Comparison of ENCODE assay signal across 24 mouse cellular contexts in the genomic region with DNA sequence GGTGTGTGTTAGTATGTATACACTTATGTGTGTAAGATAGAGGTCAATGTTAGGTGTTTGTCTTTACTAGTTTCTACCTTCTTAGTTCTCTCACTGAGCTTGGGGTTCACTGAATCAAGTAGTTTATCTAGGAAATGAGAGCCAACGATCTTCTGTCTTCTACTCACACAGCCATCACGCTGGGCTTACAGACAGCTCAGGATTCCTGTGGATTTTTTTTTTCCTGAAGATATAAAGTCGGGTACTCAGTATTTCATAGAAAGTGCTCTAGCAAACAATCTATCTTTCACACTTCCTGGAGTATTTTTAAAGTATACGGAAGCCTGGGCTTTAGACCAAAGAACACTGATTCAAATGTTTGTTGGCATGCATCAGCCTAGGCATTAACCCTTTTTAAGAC.
DNase-seq lines count a peak whose midpoint lies in the region; ATAC-seq and TF ChIP-seq lines count a peak whose summit lies in the region.
"Had no signal": no experiment of that assay in that cellular context is flagged by ENCODE, and none has a peak within 500 bp of the region (broad histone marks: within the 10 kb centered on the region; RNA-seq: fewer than 3 reads in every experiment).

No protein-coding gene starts in this region.

- peaks cover 8% of the 10 kb centered on the region for H3K4me1 ChIP-seq in heart, postnatal 0 days (ENCODE audit: control insufficient read depth, insufficient read depth)
- H3K4me1 ChIP-seq in lung, embryonic 16.5 days (replicated peaks; ENCODE audit: control insufficient read depth, insufficient read depth, low read length) = peaks cover 4% of the 10 kb centered on the region; the same call in 1 of the 2 replicates
- H3K4me1 ChIP-seq: forebrain, embryonic 12.5 days had no signal

- no peak overlapping the region for H3K4me2 ChIP-seq in heart, postnatal 0 days (ENCODE audit: low read depth, low read length)
- H3K4me2 ChIP-seq in lung, embryonic 16.5 days (ENCODE audit: low read depth, low read length) = no peak overlapping the region
- H3K4me2 ChIP-seq: forebrain, embryonic 12.5 days; heart, embryonic 12.5 days; hindbrain, embryonic 14.5 days had no signal

- intact Hi-C loops in heart, postnatal 25 days (cut with DNase I) = loop anchor here (10.0 kb wide), 1 partner anchor 133 kb away; no protein-coding TSS in a partner anchor
- intact Hi-C loops in left cerebral cortex, postnatal 4 days (cut with DNase I) = no loop called here

- WGBS in heart, postnatal 0 days = 30% methylated on average over 4 of the region's 4 CpGs
- WGBS in lung, embryonic 16.5 days = 14% methylated on average over 4 of the region's 4 CpGs

- peak; percentile 57 for ATAC-seq in frontal cortex, adult (ENCODE audit: low TSS enrichment)
- ATAC-seq in heart, postnatal 0 days (ENCODE audit: insufficient read depth, low read depth) = no peak
- peak; percentile 33; the same call in 1 of the 2 replicates for ATAC-seq in lung, embryonic 16.5 days (ENCODE audit: low read depth)
- ATAC-seq: CD4-positive, CD25-positive, alpha-beta regulatory T cell, adult 4 months; forebrain, embryonic 16.5 days; hindbrain, postnatal 0 days; inflammation-experienced regulatory T-cells, adult 6 months; intestine, embryonic 16.5 days had no signal

- no peak overlapping the region for H3K4me3 ChIP-seq in heart, postnatal 0 days (ENCODE audit: low read depth, low read length)
- H3K4me3 ChIP-seq in lung, embryonic 16.5 days (ENCODE audit: low read length) = no peak overlapping the region
- H3K4me3 ChIP-seq: forebrain, embryonic 12.5 days; heart, embryonic 12.5 days had no signal

- no peaks in the 10 kb centered on the region for H3K9me3 ChIP-seq in heart, postnatal 0 days (replicated peaks; ENCODE audit: control insufficient read depth, low read length)
- H3K9me3 ChIP-seq in lung, embryonic 16.5 days (ENCODE audit: control insufficient read depth, low read length) = no peaks in the 10 kb centered on the region
- H3K9me3 ChIP-seq: forebrain, embryonic 12.5 days; heart, embryonic 12.5 days had no signal

- no peak for TF ChIP-seq EP300 in heart, postnatal 0 days (IDR thresholded peaks at IDR 0.05; ENCODE audit: low read depth)

- no peaks in the 10 kb centered on the region for H3K27me3 ChIP-seq in heart, postnatal 0 days (ENCODE audit: control insufficient read depth, insufficient read depth, low read length)
- H3K27me3 ChIP-seq in lung, embryonic 16.5 days (ENCODE audit: control insufficient read depth, insufficient read depth, low read depth, low read length) = no peaks in the 10 kb centered on the region
- H3K27me3 ChIP-seq: forebrain, embryonic 12.5 days; heart, embryonic 12.5 days had no signal

- H3K9ac ChIP-seq in heart, postnatal 0 days (replicated peaks; ENCODE audit: low read depth, low read length) = no peak overlapping the region
- H3K9ac ChIP-seq in lung, embryonic 16.5 days (ENCODE audit: low read length) = no peak overlapping the region
- H3K9ac ChIP-seq: forebrain, embryonic 12.5 days; heart, embryonic 12.5 days; hindbrain, embryonic 14.5 days had no signal

- no peaks in the 10 kb centered on the region for H3K36me3 ChIP-seq in heart, postnatal 0 days (replicated peaks; ENCODE audit: control insufficient read depth, insufficient read depth, low read length)
- no peaks in the 10 kb centered on the region for H3K36me3 ChIP-seq in lung, embryonic 16.5 days (ENCODE audit: control insufficient read depth, insufficient read depth, low read length)
- H3K36me3 ChIP-seq: forebrain, embryonic 12.5 days; heart, embryonic 12.5 days had no signal

- no peak for TF ChIP-seq CTCF in heart, postnatal 0 days (IDR thresholded peaks at IDR 0.05; ENCODE audit: low read depth)

- DNase-seq in frontal cortex, postnatal 25 days (ENCODE audit: low spot score in 2 of 2) = no peak
- peak; percentile 9 for DNase-seq in heart, postnatal 0 days (ENCODE audit: low spot score)
- no peak for DNase-seq in heart, postnatal 25 days (ENCODE audit: low spot score)
- no peak for DNase-seq in lung, postnatal 10 days
- peak; percentile 22 for DNase-seq in telencephalon, adult 2 months (ENCODE audit: low read depth, low spot score)
- no peak for DNase-seq in left cerebral cortex, postnatal 4 days
- DNase-seq: adrenal gland, adult 2 months; adrenal gland, postnatal 14 days; cerebellum, adult 18-20 months; cerebellum, adult 9-10 months; cerebellum, postnatal 14 days; gastrocnemius, postnatal 10 days; gastrocnemius, postnatal 36 days; heart, postnatal 4 days had no signal

- H3K27ac ChIP-seq in heart, postnatal 0 days (ENCODE audit: low read depth) = no peak overlapping the region
- H3K27ac ChIP-seq in lung, embryonic 16.5 days (ENCODE audit: low read length) = no peak overlapping the region
- H3K27ac ChIP-seq: forebrain, embryonic 12.5 days; hindbrain, embryonic 14.5 days; hindbrain, postnatal 0 days had no signal

Comparison
In these comparisons a context has a peak if more than half of its experiments do, and no peak if none do; other contexts are left out.
1. DNase-seq: peak in heart, postnatal 0 days (single experiment) and telencephalon, adult 2 months (single experiment); none in frontal cortex, postnatal 25 days (0 of 2), heart, postnatal 25 days (single experiment), lung, postnatal 10 days (single experiment) and left cerebral cortex, postnatal 4 days (single experiment).